Mouse (Mus musculus): ENCODE results near the gene Gstm2. TPM values are rescaled to one million over a fixed set of nuclear protein-coding genes. Genes with fewer than 3 reads are reported as not detected.
"Not testable (repeated sequence)": the region's sequence is repeated elsewhere in the genome, so short reads cannot be mapped to it uniquely, and the experiment has no call there.

Gstm2 gene
- 1 to 10 TPM; 3.2 to 3.8 TPM for total RNA-seq (2021)

GRCm38 (mm10) chr3:107986041-107986562 lies at the start of gene Gstm2:
Gene Gstm2 (minus strand): TSS chr3:107986453.
- intact Hi-C loops (cut with DNase I): no loop called here
- no peak for DNase-seq

GRCm38 (mm10) chr3:108033156-108033555 lies 46.9 kb upstream of the Gstm2 start:
- intact Hi-C loops (cut with DNase I): no loop called here
- no peak for DNase-seq

- intact Hi-C loops (cut with DNase I): no loop called here
- no peak for DNase-seq
Measured at GRCm38 (mm10) chr3:108032113-108032512, 45.9 kb upstream of the Gstm2 start.

- intact Hi-C loops (cut with DNase I): no loop called here
Measured at GRCm38 (mm10) chr3:108028641-108029365, 42.5 kb upstream of the Gstm2 start.

GRCm38 (mm10) chr3:108026597-108026996 lies 40.3 kb upstream of the Gstm2 start:
- DNase-seq: no peak
- intact Hi-C loops (cut with DNase I): no loop called here

More at GRCm38 (mm10) chr3:108028641-108029365, 42.5 kb upstream of the Gstm2 start:
- no peak for DNase-seq

- DNase-seq: no peak
- intact Hi-C loops (cut with DNase I): no loop called here
Measured at GRCm38 (mm10) chr3:108026049-108026448, 39.8 kb upstream of the Gstm2 start.

- no peak for DNase-seq
- intact Hi-C loops (cut with DNase I): no loop called here
Measured at GRCm38 (mm10) chr3:108025318-108025717, 39.1 kb upstream of the Gstm2 start.

GRCm38 (mm10) chr3:108022650-108023049 lies 36.4 kb upstream of the Gstm2 start:
- intact Hi-C loops (cut with DNase I): no loop called here

GRCm38 (mm10) chr3:108020351-108021022 lies 34.2 kb upstream of the Gstm2 start:
- intact Hi-C loops (cut with DNase I); DNase-seq: not testable (repeated sequence)

More at GRCm38 (mm10) chr3:108022650-108023049, 36.4 kb upstream of the Gstm2 start:
- no peak for DNase-seq

- DNase-seq; intact Hi-C loops (cut with DNase I): not testable (repeated sequence)
Measured at GRCm38 (mm10) chr3:108019226-108019625, 33.0 kb upstream of the Gstm2 start.

- DNase-seq: no peak
Measured at GRCm38 (mm10) chr3:108018190-108018820, 32.1 kb upstream of the Gstm2 start.

GRCm38 (mm10) chr3:108017473-108018189 lies 31.4 kb upstream of the Gstm2 start, which contains the start of gene Gstm1:
Gene Gstm1 (minus strand): TSS chr3:108017973.
- peak; percentile 95 for DNase-seq
- intact Hi-C loops (cut with DNase I): loop anchor here (1.0 kb wide), 1 partner anchor 47 kb away; no protein-coding TSS in a partner anchor

More at GRCm38 (mm10) chr3:108018190-108018820, 32.1 kb upstream of the Gstm2 start:
- intact Hi-C loops (cut with DNase I): loop anchor here (1.0 kb wide), 1 partner anchor 48 kb away; no protein-coding TSS in a partner anchor

- intact Hi-C loops (cut with DNase I); DNase-seq: not testable (repeated sequence)
Measured at GRCm38 (mm10) chr3:108016468-108016867, 30.2 kb upstream of the Gstm2 start.

GRCm38 (mm10) chr3:108014974-108015346 lies 28.7 kb upstream of the Gstm2 start:
- intact Hi-C loops (cut with DNase I): no loop called here

GRCm38 (mm10) chr3:108014098-108014973 lies 28.1 kb upstream of the Gstm2 start:
- intact Hi-C loops (cut with DNase I): no loop called here
- DNase-seq: no peak

More at GRCm38 (mm10) chr3:108014974-108015346, 28.7 kb upstream of the Gstm2 start:
- no peak for DNase-seq

GRCm38 (mm10) chr3:108013331-108013871 lies 27.1 kb upstream of the Gstm2 start:
- no peak for DNase-seq
- intact Hi-C loops (cut with DNase I): no loop called here

GRCm38 (mm10) chr3:108011558-108011957 lies 25.3 kb upstream of the Gstm2 start:
- peak; percentile 24 for DNase-seq
- intact Hi-C loops (cut with DNase I): no loop called here

GRCm38 (mm10) chr3:108010286-108010685 lies 24.0 kb upstream of the Gstm2 start:
- intact Hi-C loops (cut with DNase I): no loop called here

GRCm38 (mm10) chr3:108002021-108002420 lies 15.8 kb upstream of the Gstm2 start:
- intact Hi-C loops (cut with DNase I): no loop called here
- DNase-seq: no peak

More at GRCm38 (mm10) chr3:108010286-108010685, 24.0 kb upstream of the Gstm2 start:
- DNase-seq: peak; percentile 74

Measured in left cerebral cortex, postnatal 4 days (tissue).